Mouse (Mus musculus): ENCODE measurements at regions not wholly inside any gene's neighbourhood (a gene's known extent, or its start where the extent isn't known, plus 50 kb on each side); places are given as distances from the start of the nearest gene placed in this dataset.
"Not testable (repeated sequence)": the region's sequence is repeated elsewhere in the genome, so short reads cannot be mapped to it uniquely, and the experiment has no call there.

- no peak for DNase-seq
Measured at GRCm38 (mm10) chr6:140222534-140223324, 181.5 kb upstream of the Plcz1 start.

- no peak for DNase-seq
Measured at GRCm38 (mm10) chr6:140221653-140222272, 180.5 kb upstream of the Plcz1 start.

- no peak for DNase-seq
Measured at GRCm38 (mm10) chr6:140218789-140219188, 177.5 kb upstream of the Plcz1 start.

- DNase-seq: no peak
Measured at GRCm38 (mm10) chr6:140212403-140212802, 171.1 kb upstream of the Plcz1 start.

GRCm38 (mm10) chr6:140210141-140210540 is 168.9 kb upstream of the Plcz1 start:
- no peak for DNase-seq

- no peak for DNase-seq
Measured at GRCm38 (mm10) chr6:140209083-140209482, 167.8 kb upstream of the Plcz1 start.

GRCm38 (mm10) chr6:140208375-140208774 is 167.1 kb upstream of the Plcz1 start:
- no peak for DNase-seq

- not testable (repeated sequence) for DNase-seq
Measured at GRCm38 (mm10) chr6:140206676-140207075, 165.4 kb upstream of the Plcz1 start.

- DNase-seq: no peak
Measured at GRCm38 (mm10) chr6:140201356-140201755, 160.1 kb upstream of the Plcz1 start.

GRCm38 (mm10) chr6:140200322-140200721 is 159.1 kb upstream of the Plcz1 start:
- DNase-seq: no peak

- no peak for DNase-seq
Measured at GRCm38 (mm10) chr6:140198036-140198435, 156.8 kb upstream of the Plcz1 start.

- no peak for DNase-seq
Measured at GRCm38 (mm10) chr6:140197113-140197675, 155.9 kb upstream of the Plcz1 start.

- DNase-seq: no peak
Measured at GRCm38 (mm10) chr6:140194276-140194675, 153.0 kb upstream of the Plcz1 start.

GRCm38 (mm10) chr6:140193084-140193939 is 152.1 kb upstream of the Plcz1 start:
- DNase-seq: no peak

GRCm38 (mm10) chr6:140192526-140192925 is 151.3 kb upstream of the Plcz1 start:
- DNase-seq: no peak

GRCm38 (mm10) chr6:140191341-140191740 is 150.1 kb upstream of the Plcz1 start:
- DNase-seq: no peak

- no peak for DNase-seq
Measured at GRCm38 (mm10) chr6:140189601-140190000, 148.3 kb upstream of the Plcz1 start.

- no peak for DNase-seq
Measured at GRCm38 (mm10) chr6:140187733-140188132, 146.5 kb upstream of the Plcz1 start.

GRCm38 (mm10) chr6:140187106-140187505 is 145.8 kb upstream of the Plcz1 start:
- no peak for DNase-seq

GRCm38 (mm10) chr6:140179999-140180398 is 138.7 kb upstream of the Plcz1 start:
- DNase-seq: no peak

GRCm38 (mm10) chr6:140178425-140179193 is 137.4 kb upstream of the Plcz1 start:
- DNase-seq: no peak

GRCm38 (mm10) chr6:140172716-140173115 is 131.5 kb upstream of the Plcz1 start:
- no peak for DNase-seq
